19 mouse cellular contexts compared by ENCODE assay signal in the genomic region with DNA sequence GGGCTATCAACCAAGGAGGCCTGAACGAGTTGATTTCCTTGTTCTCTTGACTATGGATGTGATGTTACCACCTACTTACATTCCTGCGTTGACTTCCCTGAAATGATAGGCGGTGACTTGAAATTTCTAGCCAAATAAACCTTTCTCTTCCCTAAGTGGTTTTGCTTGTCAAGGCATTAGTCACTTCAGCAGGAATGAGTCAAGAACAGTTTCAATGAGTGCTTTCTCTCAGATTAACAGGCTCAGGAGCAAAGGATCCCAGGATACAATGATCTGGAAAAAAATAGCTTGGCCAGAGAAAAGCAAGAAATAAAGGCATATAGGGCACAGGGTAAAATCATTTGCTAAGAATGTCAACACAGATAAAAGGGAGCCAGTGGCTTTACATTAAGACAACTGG. TPM values are rescaled to one million over a fixed set of nuclear protein-coding genes. Genes with fewer than 3 reads are reported as not detected.
"Had no signal": no experiment of that assay in that cellular context is flagged by ENCODE, and none has a peak within 500 bp of the region (broad histone marks: within the 10 kb centered on the region; RNA-seq: fewer than 3 reads in every experiment).

No protein-coding gene starts in this region.

- ATAC-seq: hindbrain, postnatal 0 days; intestine, embryonic 16.5 days; liver, embryonic 12.5 days had no signal

- DNase-seq: gastrocnemius, postnatal 14 days; gastrocnemius, postnatal 36 days; heart, adult 11 months; heart, adult 2 months; heart, postnatal 14 days; heart, postnatal 36 days; kidney, adult 11 months; kidney, adult 2 months; kidney, adult 9 months; kidney, postnatal 14 days; kidney, postnatal 36 days; layer of hippocampus, adult 9-11 months; layer of hippocampus, postnatal 36 days; left cerebral cortex, postnatal 4 days had no signal

RNA-seq across cellular contexts. Expression of gene Ascl2, which starts 56.4 kb away (rescaled TPM):
- polyA plus RNA-seq: heart, postnatal 0 days; liver, adult 2 months had no signal
